Mouse (Mus musculus) midbrain, embryonic 16.5 days (tissue): Measurements from ENCODE around the gene E130208F15Rik. TPM values are rescaled to one million over a fixed set of nuclear protein-coding genes. Genes with fewer than 3 reads are reported as not detected.
A peak's percentile ranks its signal among the peaks of the same experiment; 100 is the strongest.

Experiments
- ATAC-seq: fragments of 200-750 bp; cut with Nextera tagmentation; 2 replicates; pipeline ENCODE4 v1.8.0; 2017; ENCODE audit warnings: moderate TSS enrichment
- H3K27ac ChIP-seq: fragments of 300-500 bp; sonication (generic); 2 replicates; pipeline ENCODE4 v1.5.1; 2014; ENCODE audit warnings: mild to moderate bottlenecking, low read length, mixed read lengths
- H3K27me3 ChIP-seq: fragments of 300-500 bp; sonication (generic); 2 replicates; pipeline ENCODE4 v1.6.1; 2014; ENCODE audit warnings: low read depth, low read length, mixed read lengths; ENCODE audit not compliant: control insufficient read depth, insufficient read depth
- H3K36me3 ChIP-seq: fragments of 300-500 bp; sonication (generic); 2 replicates; pipeline ENCODE4 v1.6.1; 2014; ENCODE audit warnings: mild to moderate bottlenecking, low read length, moderate library complexity, mixed read lengths; ENCODE audit not compliant: control insufficient read depth, insufficient read depth
- H3K4me1 ChIP-seq: fragments of 300-500 bp; sonication (generic); 2 replicates; pipeline ENCODE4 v1.6.1; 2014; ENCODE audit warnings: mild to moderate bottlenecking, low read length, mixed read lengths; ENCODE audit not compliant: control insufficient read depth, insufficient read depth
- H3K4me2 ChIP-seq: fragments of 300-500 bp; sonication (generic); 2 replicates; pipeline ENCODE4 v1.6.1; 2014; ENCODE audit warnings: mild to moderate bottlenecking, low read length, mixed read lengths
- H3K4me3 ChIP-seq: fragments of 300-500 bp; sonication (generic); 2 replicates; pipeline ENCODE4 v1.5.1; 2014; ENCODE audit warnings: low read depth, mild to moderate bottlenecking, low read length, moderate library complexity, mixed read lengths
- H3K9ac ChIP-seq: fragments of 300-500 bp; sonication (generic); 2 replicates; pipeline ENCODE4 v1.6.1; 2014; ENCODE audit warnings: low read depth, low read length, mixed read lengths
- H3K9me3 ChIP-seq: fragments of 300-500 bp; sonication (generic); replicated peaks from 2 replicates; pipeline ENCODE4 v1.6.1; 2014; ENCODE audit warnings: mild to moderate bottlenecking, low read length, mixed read lengths; ENCODE audit not compliant: control insufficient read depth, poor library complexity, severe bottlenecking
- WGBS: fragments of 180-500 bp; shearing (Covaris S2); extraction: QIAGEN DNeasy Blood & Tissue Kit; methylation state at CpG from one replicate; pipeline ENCODE4 v1.1.7; 2014; 5-methylcytosine and 5-hydroxymethylcytosine counted together
- polyA plus RNA-seq: library from polyadenylated mRNA; unstranded; fragments of >200 nt; fragmentation: Nextera tagmentation; extraction: Ambion mirVana; gene quantifications from 2 replicates; pipeline ENCODE4 v1.2.1, GENCODE M21; 2015

E130208F15Rik gene
- polyA plus RNA-seq, 1 experiment from 2014 or later = not detected

- H3K4me2 ChIP-seq = no peak overlapping the region
- WGBS = 93% methylated on average over 15 of the region's 15 CpGs
- no peak for ATAC-seq
These were observed 24.7 kb upstream of the E130208F15Rik start for GRCm38 (mm10) chr7:30296816-30297215.

GRCm38 (mm10) chr7:30297266-30297665, 24.3 kb upstream of the E130208F15Rik start:
- Histone ChIP-seq H3K9me3 (no peaks in the 10 kb centered on the region), H3K36me3 (peaks cover 53% of the 10 kb centered on the region)
- WGBS = 86% methylated on average over 16 of the region's 16 CpGs

More at GRCm38 (mm10) chr7:30296816-30297215, 24.7 kb upstream of the E130208F15Rik start:
- H3K27ac ChIP-seq = no peak overlapping the region
- H3K4me3 ChIP-seq = no peak overlapping the region
- no peaks in the 10 kb centered on the region for H3K27me3 ChIP-seq
- H3K4me1 ChIP-seq = peaks cover 23% of the 10 kb centered on the region
- H3K9me3 ChIP-seq = no peaks in the 10 kb centered on the region
- peaks cover 49% of the 10 kb centered on the region for H3K36me3 ChIP-seq
- no peak overlapping the region for H3K9ac ChIP-seq

GRCm38 (mm10) chr7:30300914-30301313, 20.6 kb upstream of the E130208F15Rik start:
- 56% methylated on average over 3 of the region's 3 CpGs for WGBS
- Histone ChIP-seq H3K27ac (no peak overlapping the region), H3K9me3 (no peaks in the 10 kb centered on the region), H3K4me1 (no peaks in the 10 kb centered on the region), H3K4me3 (no peak overlapping the region), H3K9ac (no peak overlapping the region), H3K27me3 (no peaks in the 10 kb centered on the region), H3K36me3 (peaks cover 68% of the 10 kb centered on the region), H3K4me2 (no peak overlapping the region)
- ATAC-seq = no peak

More at GRCm38 (mm10) chr7:30297266-30297665, 24.3 kb upstream of the E130208F15Rik start:
- no peak for ATAC-seq
- Histone ChIP-seq H3K4me1 (peaks cover 22% of the 10 kb centered on the region), H3K27ac (no peak overlapping the region), H3K4me2 (no peak overlapping the region), H3K4me3 (no peak overlapping the region), H3K9ac (no peak overlapping the region), H3K27me3 (no peaks in the 10 kb centered on the region)

- ATAC-seq = no peak
- Histone ChIP-seq H3K27ac (no peak overlapping the region), H3K4me1 (peaks cover 17% of the 10 kb centered on the region), H3K36me3 (peaks cover 37% of the 10 kb centered on the region), H3K4me3 (no peak overlapping the region), H3K4me2 (no peak overlapping the region), H3K27me3 (no peaks in the 10 kb centered on the region), H3K9me3 (no peaks in the 10 kb centered on the region), H3K9ac (no peak overlapping the region)
- WGBS = 95% methylated on average over 16 of the region's 16 CpGs
These were observed 15.3 kb upstream of the E130208F15Rik start for GRCm38 (mm10) chr7:30306083-30306779.

GRCm38 (mm10) chr7:30308076-30309005, 13.2 kb upstream of the E130208F15Rik start, which contains the start of gene Alkbh6:
TSS of gene Alkbh6 (plus strand) at chr7:30308717.
- peak within 1 kb of the TSS; percentile 82 for H3K4me2 ChIP-seq
- no peaks in the 10 kb centered on the region for H3K9me3 ChIP-seq
- H3K27ac ChIP-seq = peak within 1 kb of the TSS; percentile 82
- WGBS = 4% methylated on average over 27 of the region's 27 CpGs
- H3K27me3 ChIP-seq = no peaks in the 10 kb centered on the region
- peak within 1 kb of the TSS; percentile 73 for H3K9ac ChIP-seq
- peaks cover 17% of the 10 kb centered on the region for H3K4me1 ChIP-seq
- peak within 1 kb of the TSS; percentile 60 for H3K4me3 ChIP-seq
- peak; percentile 100 for ATAC-seq
- H3K36me3 ChIP-seq = peaks cover 23% of the 10 kb centered on the region

GRCm38 (mm10) chr7:30309395-30310129, 12.0 kb upstream of the E130208F15Rik start:
- 58% methylated on average over 15 of the region's 15 CpGs for WGBS

GRCm38 (mm10) chr7:30310136-30310535, 11.4 kb upstream of the E130208F15Rik start:
- no peaks in the 10 kb centered on the region for H3K9me3 ChIP-seq
- 91% methylated on average over 12 of the region's 12 CpGs for WGBS
- peaks cover 17% of the 10 kb centered on the region for H3K4me1 ChIP-seq
- H3K4me3 ChIP-seq = no peak overlapping the region
- no peak for ATAC-seq
- peaks cover 15% of the 10 kb centered on the region for H3K36me3 ChIP-seq
- H3K27me3 ChIP-seq = no peaks in the 10 kb centered on the region
- no peak overlapping the region for H3K4me2 ChIP-seq
- no peak overlapping the region for H3K27ac ChIP-seq
- H3K9ac ChIP-seq = no peak overlapping the region

More at GRCm38 (mm10) chr7:30309395-30310129, 12.0 kb upstream of the E130208F15Rik start:
- Histone ChIP-seq H3K36me3 (peaks cover 17% of the 10 kb centered on the region), H3K9me3 (no peaks in the 10 kb centered on the region), H3K9ac (peak overlapping the region; percentile 73), H3K4me1 (peaks cover 17% of the 10 kb centered on the region), H3K4me3 (peak overlapping the region; percentile 60), H3K27me3 (no peaks in the 10 kb centered on the region), H3K27ac (no peak overlapping the region), H3K4me2 (peak overlapping the region; percentile 82)
- no peak for ATAC-seq

GRCm38 (mm10) chr7:30313666-30314320, 7.7 kb upstream of the E130208F15Rik start:
- Histone ChIP-seq H3K9me3 (no peaks in the 10 kb centered on the region), H3K36me3 (no peaks in the 10 kb centered on the region), H3K9ac (no peak overlapping the region), H3K27ac (no peak overlapping the region), H3K4me1 (peaks cover 11% of the 10 kb centered on the region), H3K27me3 (no peaks in the 10 kb centered on the region), H3K4me2 (no peak overlapping the region), H3K4me3 (no peak overlapping the region)
- 46% methylated on average over 26 of the region's 27 CpGs for WGBS
- no peak for ATAC-seq
